Mouse (Mus musculus) limb, embryonic 14.5 days (tissue): ENCODE measurements at regions not wholly inside any gene's neighbourhood (a gene's known extent, or its start where the extent isn't known, plus 50 kb on each side); places are given as distances from the start of the nearest gene placed in this dataset.

ENCODE experiments used
- ATAC-seq: fragments of 200-750 bp; cut with Nextera tagmentation; 2 replicates; pipeline ENCODE4 v1.8.0; 2017; ENCODE audit warnings: low read depth, moderate number of reproducible peaks, moderate TSS enrichment; ENCODE audit not compliant: low FRiP score
- DNase-seq: peaks from one replicate; pipeline ENCODE4 v3.0.0-alpha.2; 2015; ENCODE audit warnings: low spot score
- H3K27ac ChIP-seq: fragments of 300-500 bp; sonication (generic); replicated peaks from 2 replicates; pipeline ENCODE4 v1.5.1; 2014; ENCODE audit warnings: low read depth, mild to moderate bottlenecking, low read length, moderate library complexity, mixed read lengths
- H3K27me3 ChIP-seq: fragments of 300-500 bp; sonication (generic); 2 replicates; pipeline ENCODE4 v1.6.1; 2014; ENCODE audit warnings: low read length, mixed read lengths; ENCODE audit not compliant: control insufficient read depth, insufficient read depth
- H3K36me3 ChIP-seq: fragments of 300-500 bp; sonication (generic); 2 replicates; pipeline ENCODE4 v1.6.1; 2014; ENCODE audit warnings: mild to moderate bottlenecking, low read length, moderate library complexity, mixed read lengths; ENCODE audit not compliant: control insufficient read depth, insufficient read depth
- H3K4me1 ChIP-seq: fragments of 300-500 bp; sonication (generic); 2 replicates; pipeline ENCODE4 v1.6.1; 2014; ENCODE audit warnings: antibody characterized with exemption, low read length, mixed read lengths; ENCODE audit not compliant: control insufficient read depth, insufficient read depth
- H3K4me2 ChIP-seq: fragments of 300-500 bp; sonication (generic); replicated peaks from 2 replicates; pipeline ENCODE4 v1.6.1; 2014; ENCODE audit warnings: low read depth, mild to moderate bottlenecking, low read length, moderate library complexity; ENCODE audit not compliant: severe bottlenecking
- H3K4me3 ChIP-seq: fragments of 300-500 bp; sonication (generic); replicated peaks from 2 replicates; pipeline ENCODE4 v1.5.1; 2014; ENCODE audit warnings: low read length
- H3K9ac ChIP-seq: fragments of 300-500 bp; sonication (generic); 2 replicates; pipeline ENCODE4 v1.6.1; 2014; ENCODE audit warnings: mild to moderate bottlenecking, low read depth, low read length, moderate library complexity; ENCODE audit not compliant: severe bottlenecking
- H3K9me3 ChIP-seq: fragments of 300-500 bp; sonication (generic); 2 replicates; pipeline ENCODE4 v1.6.1; 2016; ENCODE audit warnings: low read length; ENCODE audit not compliant: control insufficient read depth
- POLR2A ChIP-seq: fragments of 200-500 bp; IDR thresholded peaks from 2 replicates; pipeline ENCODE4 v1.8.0; 2012; ENCODE audit warnings: inconsistent platforms, mild to moderate bottlenecking, moderate library complexity, borderline replicate concordance; ENCODE audit not compliant: insufficient read depth, insufficient read length; ENCODE audit errors: extremely low read depth
- WGBS: fragments of 180-500 bp; shearing (Covaris S2); extraction: QIAGEN DNeasy Blood & Tissue Kit; methylation state at CpG from one replicate; pipeline ENCODE4 v1.1.7; 2014; 5-methylcytosine and 5-hydroxymethylcytosine counted together

DNA sequence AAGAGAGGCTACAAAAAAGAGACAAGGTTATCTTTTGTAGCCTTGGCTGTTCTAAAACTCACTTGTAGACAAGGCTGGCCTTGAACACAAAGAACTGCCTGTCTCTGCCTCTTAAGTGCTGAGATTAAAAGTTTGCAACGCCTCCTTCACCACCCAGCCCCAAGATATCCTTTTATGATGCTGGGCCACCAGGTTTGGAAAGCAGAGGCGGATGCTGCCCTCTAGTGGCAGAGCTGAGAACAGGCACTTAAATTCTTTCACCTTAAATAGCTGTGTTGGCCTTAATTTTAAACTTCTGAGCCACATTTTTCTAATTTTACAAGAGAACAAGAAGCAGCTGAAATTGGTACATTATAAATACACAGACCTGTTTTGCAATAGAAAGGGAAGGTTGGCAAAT is 82.5 kb upstream of the Tmem132d start:
- 3% methylated on average over 2 of the region's 2 CpGs for WGBS
- DNase-seq: peak; percentile 45

DNA sequence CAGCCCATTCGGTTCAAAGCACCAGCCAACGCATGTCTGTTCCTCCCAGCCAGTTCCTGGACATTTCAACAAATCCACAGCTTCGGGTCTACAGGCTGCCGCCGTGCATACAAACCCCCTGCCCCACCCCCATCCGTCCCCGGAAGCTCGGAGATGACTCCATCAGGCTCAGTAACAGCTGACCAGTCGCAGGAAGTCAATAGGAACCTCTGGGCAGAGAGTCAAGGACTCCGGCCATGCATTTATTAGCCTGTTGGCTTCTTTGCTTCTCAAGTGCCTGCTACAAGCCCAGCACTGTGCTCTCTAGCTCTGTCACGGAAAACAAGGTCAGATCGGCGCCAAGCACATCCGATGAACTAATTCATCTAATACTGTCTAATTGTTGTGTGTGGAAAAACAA is 80.4 kb upstream of the Tmem132d start:
- 83% methylated on average over 14 of the region's 14 CpGs for WGBS

More for the DNA sequence above, 82.5 kb upstream of the Tmem132d start:
- Histone ChIP-seq H3K36me3 (no peaks in the 10 kb centered on the region), H3K4me2 (no peak overlapping the region), H3K27ac (no peak overlapping the region), H3K4me1 (no peaks in the 10 kb centered on the region), H3K27me3 (no peaks in the 10 kb centered on the region), H3K4me3 (no peak overlapping the region), H3K9ac (no peak overlapping the region), H3K9me3 (no peaks in the 10 kb centered on the region)
- no peak for ATAC-seq
- TF ChIP-seq POLR2A: no peak

DNA sequence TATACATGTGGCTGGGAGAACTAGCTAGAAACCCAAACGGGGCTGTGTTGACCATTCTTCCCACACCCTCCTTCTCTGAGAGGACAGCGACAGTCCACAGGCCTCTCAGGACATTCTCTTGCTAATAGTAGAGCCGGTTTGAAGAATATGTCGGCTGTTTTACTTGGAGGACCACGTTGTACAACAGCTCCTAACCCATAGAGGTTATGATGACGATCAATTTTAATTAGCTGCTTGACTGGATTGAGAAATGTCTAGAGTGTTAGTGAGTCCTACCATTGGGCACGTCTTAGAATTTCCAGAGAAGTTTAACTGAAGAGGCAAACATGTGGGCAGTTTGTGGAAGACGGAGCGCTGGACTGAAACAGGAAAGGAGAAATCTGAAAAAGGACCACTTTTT is 79.7 kb upstream of the Tmem132d start:
- no peak overlapping the region for H3K9ac ChIP-seq
- 89% methylated on average over 9 of the region's 9 CpGs for WGBS
- no peak for ATAC-seq

More for the DNA sequence above, 80.4 kb upstream of the Tmem132d start:
- Histone ChIP-seq H3K27me3 (no peaks in the 10 kb centered on the region), H3K9ac (no peak overlapping the region), H3K27ac (no peak overlapping the region), H3K4me1 (no peaks in the 10 kb centered on the region), H3K9me3 (no peaks in the 10 kb centered on the region), H3K4me2 (no peak overlapping the region), H3K4me3 (no peak overlapping the region), H3K36me3 (no peaks in the 10 kb centered on the region)
- ATAC-seq (no peak), DNase-seq (no peak)
- TF ChIP-seq POLR2A: no peak

GRCm38 (mm10) chr5:128504502-128504901 is 71.6 kb upstream of the Tmem132d start:
- Histone ChIP-seq H3K9me3 (no peaks in the 10 kb centered on the region), H3K4me1 (no peaks in the 10 kb centered on the region), H3K9ac (no peak overlapping the region), H3K4me3 (no peak overlapping the region), H3K36me3 (no peaks in the 10 kb centered on the region), H3K27ac (no peak overlapping the region), H3K4me2 (no peak overlapping the region), H3K27me3 (no peaks in the 10 kb centered on the region)
- ATAC-seq (no peak), DNase-seq (peak; percentile 28)
- WGBS: 2% methylated on average over 4 of the region's 4 CpGs
- no peak for TF ChIP-seq POLR2A

More for the DNA sequence above, 79.7 kb upstream of the Tmem132d start:
- no peak overlapping the region for H3K4me2 ChIP-seq
- H3K4me1 ChIP-seq: no peaks in the 10 kb centered on the region
- H3K4me3 ChIP-seq: no peak overlapping the region
- no peak for TF ChIP-seq POLR2A
- DNase-seq: no peak
- H3K27me3 ChIP-seq: no peaks in the 10 kb centered on the region
- no peak overlapping the region for H3K27ac ChIP-seq
- H3K9me3 ChIP-seq: no peaks in the 10 kb centered on the region
- no peaks in the 10 kb centered on the region for H3K36me3 ChIP-seq

DNA sequence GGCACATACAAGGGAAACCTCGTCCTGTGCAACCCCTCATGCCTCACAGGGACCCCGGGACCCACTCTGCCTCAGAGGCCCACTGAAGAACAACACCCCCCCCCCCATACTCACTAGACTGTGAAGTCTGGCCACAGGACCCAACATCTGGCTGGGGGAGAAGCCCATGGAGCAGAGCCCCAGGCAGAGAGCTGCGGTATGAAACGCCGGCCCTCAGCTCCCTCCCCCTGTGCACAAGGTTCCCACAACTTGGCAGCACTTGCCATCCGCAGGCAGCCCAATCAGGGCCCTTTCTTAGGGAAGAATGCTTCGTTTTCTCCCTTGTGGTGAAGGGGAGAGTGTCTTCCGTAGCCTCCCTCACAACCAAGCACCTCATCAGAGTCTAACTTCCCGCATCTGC is 66.6 kb upstream of the Tmem132d start:
- Histone ChIP-seq H3K9me3 (no peaks in the 10 kb centered on the region), H3K9ac (no peak overlapping the region), H3K36me3 (no peaks in the 10 kb centered on the region), H3K4me2 (no peak overlapping the region), H3K27ac (no peak overlapping the region), H3K27me3 (no peaks in the 10 kb centered on the region), H3K4me3 (no peak overlapping the region), H3K4me1 (no peaks in the 10 kb centered on the region)
- no peak for TF ChIP-seq POLR2A
- 53% methylated on average over 9 of the region's 9 CpGs for WGBS
- DNase-seq: no peak
- no peak for ATAC-seq

- no peak overlapping the region for H3K27ac ChIP-seq
- no peak for DNase-seq
- 48% methylated on average over 5 of the region's 5 CpGs for WGBS
Measured at GRCm38 (mm10) chr5:128499033-128499432, 66.2 kb upstream of the Tmem132d start.

More at GRCm38 (mm10) chr5:128499033-128499432, 66.2 kb upstream of the Tmem132d start:
- H3K4me2 ChIP-seq: no peak overlapping the region
- H3K36me3 ChIP-seq: no peaks in the 10 kb centered on the region
- no peak overlapping the region for H3K9ac ChIP-seq
- H3K27me3 ChIP-seq: no peaks in the 10 kb centered on the region
- no peaks in the 10 kb centered on the region for H3K9me3 ChIP-seq
- no peaks in the 10 kb centered on the region for H3K4me1 ChIP-seq
- ATAC-seq: no peak
- H3K4me3 ChIP-seq: no peak overlapping the region
- no peak for TF ChIP-seq POLR2A
